Mouse (Mus musculus) megakaryocyte, adult 5-6 weeks (primary cell): ENCODE measurements around the gene Prpf3. TPM values are rescaled to one million over a fixed set of nuclear protein-coding genes. Genes with fewer than 3 reads are reported as not detected.
"Not testable (repeated sequence)": the region's sequence is repeated elsewhere in the genome, so short reads cannot be mapped to it uniquely, and the experiment has no call there.

Source experiments
- ATAC-seq: 2 replicates; pipeline ENCODE4 v1.8.0; 2016; ENCODE audit warnings: mild to moderate bottlenecking, inconsistent platforms; ENCODE audit not compliant: poor library complexity, severe bottlenecking
- total RNA-seq, 2 experiments: library from RNA; stranded (forward) in 1 of 2; stranded (reverse) in 1 of 2; fragments of 153-499, 151-499 nt in 1 of 2; fragments of 221-1000, 200-1000 nt in 1 of 2; gene quantifications; 2 replicates each; pipeline versions ENCODE4 v1.2.3 to v1.2.4; 2015 to 2017

The Prpf3 gene
- total RNA-seq, 2 experiments from 2014 or later: 15.7 to 29.1 TPM

- no peak for ATAC-seq
Observed at GRCm38 (mm10) chr3:95820046-95821010, 35.4 kb downstream of the Prpf3 start.

- ATAC-seq: peak; percentile 93
Observed at GRCm38 (mm10) chr3:95819351-95819985, 36.2 kb downstream of the Prpf3 start.

- peak; percentile 51 for ATAC-seq
Observed at GRCm38 (mm10) chr3:95818571-95819288, 37.0 kb downstream of the Prpf3 start, which contains the start of gene Rprd2. Gene Rprd2 (minus strand): TSS chr3:95818863.

- ATAC-seq: no peak
Observed at GRCm38 (mm10) chr3:95818026-95818511, 37.6 kb downstream of the Prpf3 start.

- ATAC-seq: peak; percentile 38; the same call in 1 of the 2 replicates
Observed at GRCm38 (mm10) chr3:95816681-95817080, 39.0 kb downstream of the Prpf3 start.

GRCm38 (mm10) chr3:95808384-95808783 is 47.3 kb downstream of the Prpf3 start:
- ATAC-seq: no peak

- not testable (repeated sequence) for ATAC-seq
Observed at GRCm38 (mm10) chr3:95807630-95808029, 48.1 kb downstream of the Prpf3 start.

- ATAC-seq: no peak
Observed at GRCm38 (mm10) chr3:95806677-95807076, 49.0 kb downstream of the Prpf3 start.

- no peak for ATAC-seq
Observed at GRCm38 (mm10) chr3:95803851-95804250, 51.8 kb downstream of the Prpf3 start.

- ATAC-seq: no peak
Observed at GRCm38 (mm10) chr3:95798756-95799155, 56.9 kb downstream of the Prpf3 start.

GRCm38 (mm10) chr3:95794299-95794698 is 61.4 kb downstream of the Prpf3 start:
- ATAC-seq: no peak

- ATAC-seq: no peak
Observed at GRCm38 (mm10) chr3:95793662-95794061, 62.0 kb downstream of the Prpf3 start.

GRCm38 (mm10) chr3:95785501-95785900 is 70.2 kb downstream of the Prpf3 start:
- ATAC-seq: no peak

Other genes starting within 250 kb of the Prpf3 start
- 54.7 and 64.2 TPM in 2 replicates for gene Ensa, start 230.9 kb downstream of the Prpf3 start, total RNA-seq (2015)
- gene Ensa, start 230.9 kb downstream of the Prpf3 start, total RNA-seq (2017): 94.3 and 94.8 TPM in 2 replicates
- gene Mcl1, start 197.1 kb downstream of the Prpf3 start, total RNA-seq (2015): 440 and 463 TPM in 2 replicates
- gene Mcl1, start 197.1 kb downstream of the Prpf3 start, total RNA-seq (2017): 327 and 343 TPM in 2 replicates
- gene Adamtsl4, start 168.0 kb downstream of the Prpf3 start, total RNA-seq (2015): 0.85 and 1.3 TPM in 2 replicates
- gene Adamtsl4, start 168.0 kb downstream of the Prpf3 start, total RNA-seq (2017): 0.59 and 0.77 TPM in 2 replicates
- 3.6 and 7.3 TPM in 2 replicates for gene Ecm1, start 116.3 kb downstream of the Prpf3 start, total RNA-seq (2015)
- gene Ecm1, start 116.3 kb downstream of the Prpf3 start, total RNA-seq (2017): 1.0 and 1.9 TPM in 2 replicates
- 10.2 and 10.7 TPM in 2 replicates for gene Tars2, start 95.7 kb downstream of the Prpf3 start, total RNA-seq (2015)
- gene Tars2, start 95.7 kb downstream of the Prpf3 start, total RNA-seq (2017): 14.4 and 15.0 TPM in 2 replicates
- gene Rprd2, start 37.0 kb downstream of the Prpf3 start, total RNA-seq (2015): 51.6 and 57.0 TPM in 2 replicates
- gene Rprd2, start 37.0 kb downstream of the Prpf3 start, total RNA-seq (2017): 17.9 and 26.9 TPM in 2 replicates
- gene Mrps21, start 15.6 kb upstream of the Prpf3 start, total RNA-seq (2015): 143 and 165 TPM in 2 replicates
- gene Mrps21, start 15.6 kb upstream of the Prpf3 start, total RNA-seq (2017): 333 and 410 TPM in 2 replicates
- 1.0 and 1.2 TPM in 2 replicates for gene Ciart, start 26.4 kb upstream of the Prpf3 start, total RNA-seq (2015)
- 0.85 and 1.6 TPM in 2 replicates for gene Ciart, start 26.4 kb upstream of the Prpf3 start, total RNA-seq (2017)
- gene BC028528, start 36.1 kb upstream of the Prpf3 start, total RNA-seq (2015): 88.2 and 97.9 TPM in 2 replicates
- gene BC028528, start 36.1 kb upstream of the Prpf3 start, total RNA-seq (2017): 114 and 117 TPM in 2 replicates
- gene Aph1a, start 38.1 kb upstream of the Prpf3 start, total RNA-seq (2015): 28.3 and 31.4 TPM in 2 replicates
- gene Aph1a, start 38.1 kb upstream of the Prpf3 start, total RNA-seq (2017): 38.9 and 39.2 TPM in 2 replicates
- not detected in 2 replicates for gene Car14, start 48.8 kb upstream of the Prpf3 start, total RNA-seq (2015)
- gene Car14, start 48.8 kb upstream of the Prpf3 start, total RNA-seq (2017): not detected in 2 replicates
- 88.7 and 117 TPM in 2 replicates for gene Anp32e, start 73.4 kb upstream of the Prpf3 start, total RNA-seq (2015)
- gene Anp32e, start 73.4 kb upstream of the Prpf3 start, total RNA-seq (2017): 250 and 285 TPM in 2 replicates
- 116 and 124 TPM in 2 replicates for gene Plekho1, start 140.1 kb upstream of the Prpf3 start, total RNA-seq (2015)
- gene Plekho1, start 140.1 kb upstream of the Prpf3 start, total RNA-seq (2017): 104 and 119 TPM in 2 replicates
- gene Vps45, start 202.6 kb upstream of the Prpf3 start, total RNA-seq (2015): 23.8 and 31.2 TPM in 2 replicates
- gene Vps45, start 202.6 kb upstream of the Prpf3 start, total RNA-seq (2017): 9.5 and 11.6 TPM in 2 replicates
- gene Otud7b, start 248.6 kb upstream of the Prpf3 start, total RNA-seq (2015): 1.2 and 1.3 TPM in 2 replicates
- 3.1 and 4.8 TPM in 2 replicates for gene Otud7b, start 248.6 kb upstream of the Prpf3 start, total RNA-seq (2017)